Mouse (Mus musculus) midbrain, embryonic 14.5 days (tissue): ENCODE data around the gene Soat2. TPM values are rescaled to one million over a fixed set of nuclear protein-coding genes. Genes with fewer than 3 reads are reported as not detected.

Experiments
- ATAC-seq: fragments of 200-750 bp; cut with Nextera tagmentation; 2 replicates; pipeline ENCODE4 v1.8.0; 2017; ENCODE audit warnings: moderate number of reproducible peaks, moderate library complexity; ENCODE audit not compliant: low FRiP score, low TSS enrichment
- DNase-seq: peaks from one replicate; pipeline ENCODE4 v3.0.0-alpha.2; 2015
- H3K27ac ChIP-seq: fragments of 300-500 bp; sonication (generic); replicated peaks from 2 replicates; pipeline ENCODE4 v1.5.1; 2014; ENCODE audit warnings: mild to moderate bottlenecking, low read depth, low read length, moderate library complexity
- H3K27me3 ChIP-seq: fragments of 300-500 bp; sonication (generic); 2 replicates; pipeline ENCODE4 v1.6.1; 2014; ENCODE audit warnings: low read length, control low read depth, mixed read lengths; ENCODE audit not compliant: control insufficient read depth, insufficient read depth
- H3K36me3 ChIP-seq: fragments of 300-500 bp; sonication (generic); 2 replicates; pipeline ENCODE4 v1.6.1; 2014; ENCODE audit warnings: low read length, control low read depth; ENCODE audit not compliant: control insufficient read depth, insufficient read depth
- H3K4me1 ChIP-seq: fragments of 300-500 bp; sonication (generic); 2 replicates; pipeline ENCODE4 v1.6.1; 2014; ENCODE audit warnings: mild to moderate bottlenecking, antibody characterized with exemption, low read length, control low read depth; ENCODE audit not compliant: control insufficient read depth, insufficient read depth
- H3K4me2 ChIP-seq: fragments of 300-500 bp; sonication (generic); 2 replicates; pipeline ENCODE4 v1.6.1; 2014; ENCODE audit warnings: mild to moderate bottlenecking, low read length, moderate library complexity
- H3K4me3 ChIP-seq: fragments of 300-500 bp; sonication (generic); replicated peaks from 2 replicates; pipeline ENCODE4 v1.5.1; 2014; ENCODE audit warnings: low read depth, low read length
- H3K9ac ChIP-seq: fragments of 300-500 bp; sonication (generic); replicated peaks from 2 replicates; pipeline ENCODE4 v1.6.1; 2014; ENCODE audit warnings: mild to moderate bottlenecking, low read length, moderate library complexity
- H3K9me3 ChIP-seq: fragments of 300-500 bp; sonication (generic); 2 replicates; pipeline ENCODE4 v1.6.1; 2016; ENCODE audit warnings: low read length, control low read depth, mixed read lengths; ENCODE audit not compliant: control insufficient read depth
- WGBS: fragments of 180-500 bp; shearing (Covaris S2); extraction: QIAGEN DNeasy Blood & Tissue Kit; methylation state at CpG from one replicate; pipeline ENCODE4 v1.1.7; 2014; 5-methylcytosine and 5-hydroxymethylcytosine counted together
- polyA plus RNA-seq: library from polyadenylated mRNA; unstranded; fragments of >200 nt; fragmentation: Nextera tagmentation; extraction: Ambion mirVana; gene quantifications from 2 replicates; pipeline ENCODE4 v1.2.1, GENCODE M21; 2014

The Soat2 gene
- polyA plus RNA-seq, 1 experiment from 2014 or later: not detected

DNA sequence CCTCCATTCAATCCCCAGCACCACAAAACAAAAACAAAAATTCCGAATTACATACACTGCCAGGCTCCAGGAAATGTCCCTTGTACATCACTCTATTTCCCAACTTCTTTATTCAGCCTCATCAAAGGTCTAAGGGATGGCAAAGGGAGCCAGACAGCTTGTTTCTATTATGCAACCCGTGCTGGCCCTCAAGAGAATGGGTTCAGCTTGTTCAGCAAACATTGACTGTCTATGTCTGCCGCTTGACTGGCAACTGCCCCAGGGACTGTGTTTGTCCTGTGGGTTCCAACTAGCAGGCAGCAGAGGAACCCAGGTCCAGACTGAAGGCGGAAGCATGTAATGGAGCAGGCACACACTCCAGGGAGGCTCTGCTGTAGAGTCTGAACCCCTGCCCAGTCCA is 48.5 kb downstream of the Soat2 start:
- Histone ChIP-seq H3K36me3 (no peaks in the 10 kb centered on the region), H3K4me2 (no peak overlapping the region), H3K4me3 (no peak overlapping the region), H3K9ac (no peak overlapping the region), H3K4me1 (peaks cover 8% of the 10 kb centered on the region; the same call in 1 of the 2 replicates), H3K27ac (no peak overlapping the region), H3K9me3 (no peaks in the 10 kb centered on the region), H3K27me3 (no peaks in the 10 kb centered on the region)
- WGBS: 82% methylated on average over 4 of the region's 4 CpGs
- ATAC-seq: no peak
- no peak for DNase-seq

DNA sequence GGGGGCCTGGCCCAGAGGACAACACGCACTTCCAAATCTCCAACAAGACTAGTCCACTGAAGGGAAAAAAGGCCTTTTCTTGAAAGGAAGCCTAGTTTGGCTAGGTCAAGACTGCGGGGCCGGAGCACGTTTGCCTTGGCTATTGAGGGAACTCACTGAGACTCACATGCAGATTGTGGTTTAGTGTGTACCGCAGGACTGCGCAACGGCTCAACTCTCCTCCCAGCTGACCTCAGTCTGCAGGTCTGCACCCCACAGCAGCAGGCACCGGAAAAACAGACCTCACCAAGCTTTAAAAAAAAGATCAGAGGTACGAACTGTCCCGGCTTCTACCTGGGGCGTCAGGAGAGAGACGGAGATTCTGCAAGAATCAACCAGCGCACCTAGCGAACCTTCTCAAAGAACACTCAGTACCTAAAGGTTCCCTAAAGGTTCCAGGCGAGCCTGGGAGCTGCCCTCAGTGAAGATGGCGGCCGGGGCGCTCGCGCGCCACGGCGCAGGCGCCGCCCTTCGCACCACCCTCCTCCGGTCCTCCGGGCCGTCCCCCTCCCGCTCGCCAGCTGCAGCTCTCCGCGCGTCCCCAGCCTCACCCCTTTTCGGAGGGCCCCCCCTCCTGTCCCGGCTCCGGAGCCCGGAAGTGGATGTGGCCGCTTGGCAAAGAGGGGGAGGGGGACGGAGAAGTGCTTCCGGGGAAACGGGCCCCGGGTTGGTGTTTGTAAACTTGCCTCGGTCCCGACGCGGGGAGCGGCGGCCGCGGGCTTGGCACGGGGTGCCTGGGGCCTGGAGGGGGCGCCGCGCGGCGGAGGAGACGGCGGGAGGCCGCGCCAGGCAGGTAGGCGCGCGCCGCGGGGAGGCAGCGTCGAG is 52.9 kb downstream of the Soat2 start, which contains the start of gene Zfp740:
Gene Zfp740 (plus strand): TSS at position 279 of the 864 bp plus-strand sequence.
- Histone ChIP-seq H3K9ac (peak within 1 kb of the TSS; percentile 87), H3K27ac (peak within 1 kb of the TSS; percentile 99), H3K36me3 (peaks cover 26% of the 10 kb centered on the region), H3K4me3 (peak within 1 kb of the TSS; percentile 72), H3K9me3 (no peaks in the 10 kb centered on the region), H3K27me3 (no peaks in the 10 kb centered on the region), H3K4me2 (peak within 1 kb of the TSS; percentile 78), H3K4me1 (peaks cover 26% of the 10 kb centered on the region)
- under 1% methylated on average over 66 of the region's 68 CpGs for WGBS
- ATAC-seq (peak; percentile 96), DNase-seq (peak; percentile 97)

DNA sequence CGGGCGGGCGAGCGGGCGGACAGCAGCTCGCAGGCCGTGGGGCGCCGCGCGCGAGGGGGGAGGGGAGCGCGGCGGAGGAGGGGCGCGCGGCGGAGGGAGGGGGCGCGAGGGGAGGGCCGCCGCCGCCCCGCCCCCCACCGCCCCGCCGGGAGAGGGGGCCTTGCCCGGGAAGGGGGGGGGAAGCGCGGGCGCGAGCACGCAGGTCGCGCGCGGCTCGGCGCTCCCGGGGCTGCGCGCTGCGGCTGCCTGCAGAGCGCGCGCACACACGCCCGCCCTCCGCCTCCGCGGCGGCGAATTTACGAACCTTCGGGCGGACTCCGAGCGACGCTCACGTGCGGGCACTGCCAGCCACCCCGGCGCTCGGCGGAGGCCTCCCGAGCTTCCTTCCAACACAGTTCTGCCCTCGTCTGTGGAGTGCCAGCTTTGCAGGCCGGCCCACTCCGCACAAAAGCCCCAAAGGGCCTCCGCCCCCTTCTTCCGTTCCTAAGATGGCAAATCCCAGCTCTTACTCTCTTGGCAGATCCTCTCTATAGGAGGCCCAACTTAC is 53.6 kb downstream of the Soat2 start:
- H3K36me3 ChIP-seq: peaks cover 33% of the 10 kb centered on the region
- H3K4me1 ChIP-seq: peaks cover 26% of the 10 kb centered on the region
- H3K4me2 ChIP-seq: peak overlapping the region; percentile 78
- peak; percentile 38 for ATAC-seq
- under 1% methylated on average over 52 of the region's 72 CpGs for WGBS
- DNase-seq: peak; percentile 87
- H3K27me3 ChIP-seq: no peaks in the 10 kb centered on the region
- H3K9me3 ChIP-seq: no peaks in the 10 kb centered on the region
- peak overlapping the region; percentile 72 for H3K4me3 ChIP-seq
- H3K9ac ChIP-seq: peak overlapping the region; percentile 87
- peak overlapping the region; percentile 99 for H3K27ac ChIP-seq

- Histone ChIP-seq H3K4me1 (peaks cover 26% of the 10 kb centered on the region), H3K4me2 (peak within 1 kb of the TSS; percentile 78), H3K9ac (peak within 1 kb of the TSS; percentile 87), H3K4me3 (peak within 1 kb of the TSS; percentile 72), H3K27ac (peak within 1 kb of the TSS; percentile 99), H3K36me3 (peaks cover 41% of the 10 kb centered on the region), H3K9me3 (no peaks in the 10 kb centered on the region), H3K27me3 (no peaks in the 10 kb centered on the region)
- DNase-seq (no peak), ATAC-seq (no peak)
- WGBS: 64% methylated on average over 19 of the region's 19 CpGs
Observed at GRCm38 (mm10) chr15:102204674-102205505, 54.6 kb downstream of the Soat2 start, which contains the start of gene Csad. Csad (minus strand) TSS chr15:102204724.

- peak overlapping the region; percentile 78 for H3K4me2 ChIP-seq
- H3K36me3 ChIP-seq: peaks cover 50% of the 10 kb centered on the region
- peak overlapping the region; percentile 44; the same call in 1 of the 2 replicates for H3K9ac ChIP-seq
- peaks cover 26% of the 10 kb centered on the region for H3K4me1 ChIP-seq
- no peaks in the 10 kb centered on the region for H3K27me3 ChIP-seq
- 34% methylated on average over 8 of the region's 8 CpGs for WGBS
- peak overlapping the region; percentile 77 for H3K27ac ChIP-seq
- ATAC-seq (peak; percentile 18; the same call in 1 of the 2 replicates), DNase-seq (peak; percentile 85)
- peak overlapping the region; percentile 72 for H3K4me3 ChIP-seq
- H3K9me3 ChIP-seq: no peaks in the 10 kb centered on the region
Observed at GRCm38 (mm10) chr15:102205779-102206178, 55.5 kb downstream of the Soat2 start.

- peaks cover 61% of the 10 kb centered on the region for H3K36me3 ChIP-seq
- DNase-seq (no peak), ATAC-seq (no peak)
- H3K4me1 ChIP-seq: peaks cover 24% of the 10 kb centered on the region
- no peaks in the 10 kb centered on the region for H3K27me3 ChIP-seq
- 75% methylated on average over 3 of the region's 3 CpGs for WGBS
- H3K9me3 ChIP-seq: no peaks in the 10 kb centered on the region
- no peak overlapping the region for H3K9ac ChIP-seq
- no peak overlapping the region for H3K27ac ChIP-seq
- H3K4me2 ChIP-seq: no peak overlapping the region
- H3K4me3 ChIP-seq: no peak overlapping the region
Observed at GRCm38 (mm10) chr15:102207351-102207750, 57.0 kb downstream of the Soat2 start.

DNA sequence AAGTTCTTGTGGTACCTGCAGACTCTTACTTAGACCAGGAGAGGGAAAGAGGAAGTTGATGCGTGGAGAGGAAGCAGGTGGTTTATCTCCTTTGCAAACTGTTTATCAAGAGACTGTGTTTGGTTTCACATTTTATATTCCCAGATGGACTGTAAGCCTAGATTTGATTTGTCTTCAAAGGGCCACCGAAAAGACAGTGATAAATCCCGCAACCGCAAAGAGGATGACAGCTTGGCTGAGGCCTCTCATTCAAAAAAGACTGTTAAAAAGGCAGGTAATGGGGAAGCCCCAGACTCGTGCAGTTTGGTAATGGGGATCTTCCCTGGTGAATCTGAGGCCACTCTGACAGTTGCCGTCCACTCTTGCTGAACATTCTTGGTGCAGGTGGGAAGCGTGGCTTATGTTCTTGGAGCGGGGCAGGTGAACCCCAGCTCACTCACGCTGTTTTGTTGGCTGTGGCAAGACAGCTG is 57.8 kb downstream of the Soat2 start:
- DNase-seq (no peak), ATAC-seq (no peak)
- Histone ChIP-seq H3K36me3 (peaks cover 69% of the 10 kb centered on the region), H3K4me1 (peaks cover 18% of the 10 kb centered on the region), H3K9me3 (no peaks in the 10 kb centered on the region), H3K4me3 (no peak overlapping the region), H3K9ac (no peak overlapping the region), H3K27me3 (no peaks in the 10 kb centered on the region), H3K27ac (no peak overlapping the region), H3K4me2 (no peak overlapping the region)
- WGBS: 94% methylated on average over 9 of the region's 9 CpGs

DNA sequence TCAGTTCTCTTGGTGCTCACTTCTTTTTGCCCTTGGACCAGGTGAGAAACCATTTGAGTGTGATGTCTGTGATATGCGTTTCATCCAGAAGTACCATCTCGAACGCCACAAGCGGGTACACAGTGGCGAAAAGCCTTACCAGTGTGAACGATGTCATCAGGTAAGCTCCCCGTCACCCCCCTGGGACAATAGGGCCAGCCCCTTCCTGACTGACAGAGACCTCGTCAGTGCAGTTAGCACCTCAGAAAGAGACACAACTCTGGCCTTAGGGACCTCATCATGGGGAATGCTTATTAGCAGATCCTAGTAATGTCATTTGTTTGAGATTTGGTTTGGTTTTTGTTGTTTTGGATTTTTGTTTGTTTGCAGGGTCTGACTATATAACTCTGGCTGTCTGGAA is 58.8 kb downstream of the Soat2 start:
- Histone ChIP-seq H3K9me3 (no peaks in the 10 kb centered on the region), H3K4me2 (no peak overlapping the region), H3K4me3 (no peak overlapping the region), H3K9ac (no peak overlapping the region), H3K36me3 (peaks cover 79% of the 10 kb centered on the region), H3K27ac (no peak overlapping the region), H3K4me1 (peaks cover 18% of the 10 kb centered on the region), H3K27me3 (no peaks in the 10 kb centered on the region)
- ATAC-seq (no peak), DNase-seq (no peak)
- 93% methylated on average over 8 of the region's 8 CpGs for WGBS
